Comparison of ENCODE assay signal across 8 mouse cellular contexts in genomic region chr6:72647383-72647820, GRCm38 (mm10). TPM values are rescaled to one million over a fixed set of nuclear protein-coding genes. Genes with fewer than 3 reads are reported as not detected.
DNase-seq lines count a peak whose midpoint lies in the region; ATAC-seq lines count a peak whose summit lies in the region.

No protein-coding gene starts in this region.

- peak; percentile 71 for ATAC-seq in hindbrain, embryonic 13.5 days (ENCODE audit: low FRiP score)
- ATAC-seq in inflammation-experienced regulatory T-cells, adult 6 months = no peak

- WGBS in hindbrain, embryonic 13.5 days = 69% methylated on average over 10 of the region's 10 CpGs

- no peak overlapping the region for H3K9ac ChIP-seq in hindbrain, embryonic 13.5 days

- H3K9me3 ChIP-seq in hindbrain, embryonic 13.5 days = no peaks in the 10 kb centered on the region

- DNase-seq in ZHBTc4 (ENCODE audit: low read depth, low spot score) = peak; percentile 79
- DNase-seq in cerebellum, postnatal 36 days = peak; percentile 59 to 71
- peak; percentile 75 to 83 for DNase-seq in frontal cortex, postnatal 36 days (ENCODE audit: low spot score in 2 of 2)
- peak; percentile 54 to 82 for DNase-seq in layer of hippocampus, postnatal 25 days (ENCODE audit: extremely low spot score in 1 of 2, low spot score in 1 of 2)
- DNase-seq in lung, postnatal 14 days = peak; percentile 82
- peak; percentile 66 for DNase-seq in right cerebral cortex, adult 18-20 months

- no peak overlapping the region for H3K27ac ChIP-seq in hindbrain, embryonic 13.5 days

- H3K4me1 ChIP-seq in hindbrain, embryonic 13.5 days (replicated peaks) = peaks cover 13% of the 10 kb centered on the region; the same call in 1 of the 2 replicates

- no peaks in the 10 kb centered on the region for H3K36me3 ChIP-seq in hindbrain, embryonic 13.5 days

- no peaks in the 10 kb centered on the region for H3K27me3 ChIP-seq in hindbrain, embryonic 13.5 days

- no peak overlapping the region for H3K4me3 ChIP-seq in hindbrain, embryonic 13.5 days

- H3K4me2 ChIP-seq in hindbrain, embryonic 13.5 days = no peak overlapping the region

RNA-seq across cellular contexts. Expression of gene Tgoln1, which starts 30.6 kb away (rescaled TPM):
- 37.1 and 38.1 TPM in 2 replicates for polyA plus RNA-seq in hindbrain, embryonic 13.5 days (2015; fragmentation: Nextera tagmentation; extraction: Ambion mirVana)
- total RNA-seq in layer of hippocampus, postnatal 25 days (2021) = 10 to 100 TPM; 80.3 to 85.0 TPM
- polyA plus RNA-seq in inflammation-experienced regulatory T-cells, adult 6 months (2017; shearing (Covaris generic)) = 100 to 1,000 TPM; 103 to 111 (median 108) TPM

RNA-seq across cellular contexts. Expression of gene Retsat, which starts 49.1 kb away (rescaled TPM):
- polyA plus RNA-seq in hindbrain, embryonic 13.5 days (2015; fragmentation: Nextera tagmentation; extraction: Ambion mirVana) = 4.8 and 5.9 TPM in 2 replicates
- 10 to 100 TPM; 57.8 to 58.7 TPM for total RNA-seq in layer of hippocampus, postnatal 25 days (2021)
- polyA plus RNA-seq in inflammation-experienced regulatory T-cells, adult 6 months (2017; shearing (Covaris generic)) = 1 to 10 TPM; 3.9 to 5.5 (median 4.1) TPM

RNA-seq across cellular contexts. Expression of gene Elmod3, which starts 49.2 kb away (rescaled TPM):
- polyA plus RNA-seq in hindbrain, embryonic 13.5 days (2015; fragmentation: Nextera tagmentation; extraction: Ambion mirVana) = 15.3 and 15.5 TPM in 2 replicates
- 10 to 100 TPM; 22.0 to 23.4 TPM for total RNA-seq in layer of hippocampus, postnatal 25 days (2021)
- 10 to 100 TPM; 13.7 to 24.3 (median 20.6) TPM for polyA plus RNA-seq in inflammation-experienced regulatory T-cells, adult 6 months (2017; shearing (Covaris generic))
